Mouse (Mus musculus) thymus, postnatal 0 days (tissue): ENCODE measurements around the gene Ssr3. TPM values are rescaled to one million over a fixed set of nuclear protein-coding genes. Genes with fewer than 3 reads are reported as not detected.

Source experiments
- polyA plus RNA-seq: library from polyadenylated mRNA; unstranded; fragments of >200 nt; fragmentation: Nextera tagmentation; extraction: Ambion mirVana; gene quantifications from 2 replicates; pipeline ENCODE4 v1.2.1, GENCODE M21; 2015

Ssr3 gene
- polyA plus RNA-seq, 1 experiment from 2014 or later = 116 TPM

Other genes with a start within 250 kb of the Ssr3 start
- 21.7 and 25.4 TPM in 2 replicates for gene Tiparp, start 135.8 kb upstream of the Ssr3 start, polyA plus RNA-seq